Mouse (Mus musculus): ENCODE data around the gene Gpr89.

- TF ChIP-seq POLR2A (IDR thresholded peaks at IDR 0.05; ENCODE audit: borderline replicate concordance, extremely low read depth, low read depth, low read length) (no peak), CTCF (IDR thresholded peaks at IDR 0.05; ENCODE audit: insufficient read depth, low read length) (no peak)
Measured at GRCm38 (mm10) chr3:96869091-96869490, 36.1 kb downstream of the Gpr89 start.
